Mouse (Mus musculus) thymus, postnatal 14 days (tissue): ENCODE measurements around the gene 2610528J11Rik.
"Not testable (repeated sequence)": the region's sequence is repeated elsewhere in the genome, so short reads cannot be mapped to it uniquely, and the experiment has no call there.

Experiments used
- DNase-seq: peaks from one replicate; pipeline ENCODE4 v3.0.0; 2021

Gene 2610528J11Rik

GRCm38 (mm10) chr4:118526408-118527334, at the start of gene 2610528J11Rik:
Gene 2610528J11Rik (plus strand): TSS chr4:118526999.
- DNase-seq: peak; percentile 26

DNA sequence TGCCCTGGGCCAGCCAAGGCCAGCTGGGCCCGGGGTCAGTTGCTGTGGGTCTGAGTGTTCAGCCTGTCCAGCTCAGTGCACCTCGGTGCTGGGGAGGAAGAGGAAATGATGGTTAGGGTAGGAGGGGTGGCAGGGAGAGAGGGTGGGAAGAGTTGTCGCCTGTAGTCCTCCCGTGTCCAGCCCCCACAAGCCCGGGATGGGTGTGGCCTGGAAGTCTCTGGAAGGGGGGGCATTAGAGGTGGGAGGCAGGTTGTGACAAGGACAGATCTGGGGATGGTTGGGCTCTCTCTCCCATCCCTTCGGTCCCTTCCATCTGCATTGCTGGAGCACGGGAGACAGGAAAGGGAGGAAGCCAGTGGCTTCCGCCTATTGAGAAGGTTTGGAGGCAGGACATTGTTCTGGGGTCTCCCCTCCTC, 37.1 kb upstream of the 2610528J11Rik start, which contains the start of gene Tie1:
Tie1 (minus strand) TSS at position 345 of the 416 bp plus-strand sequence.
- DNase-seq: no peak

GRCm38 (mm10) chr4:118490461-118490860, 36.3 kb upstream of the 2610528J11Rik start:
- DNase-seq: no peak

GRCm38 (mm10) chr4:118500171-118500724, 26.6 kb upstream of the 2610528J11Rik start:
- no peak for DNase-seq

DNA sequence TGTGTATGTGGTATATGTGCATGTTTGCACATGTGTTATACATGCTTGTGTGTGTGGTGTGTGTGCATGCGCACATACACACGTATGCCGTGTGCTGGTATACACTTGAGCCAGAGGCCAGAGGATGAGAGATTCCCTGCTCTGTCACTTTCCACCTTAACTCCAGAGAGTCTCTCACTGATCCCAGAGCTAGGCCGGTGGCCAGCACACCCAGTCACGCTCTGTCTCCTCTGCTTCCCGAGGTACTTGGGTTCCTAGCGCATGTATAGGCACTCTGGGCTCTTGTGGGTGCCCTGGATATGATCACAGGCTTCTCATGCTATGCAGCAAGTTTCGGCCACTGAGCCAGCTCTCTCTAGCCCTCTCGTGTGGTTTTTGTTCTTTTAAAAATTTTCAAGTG, 26.0 kb upstream of the 2610528J11Rik start:
- DNase-seq: no peak

GRCm38 (mm10) chr4:118505551-118505950, 21.2 kb upstream of the 2610528J11Rik start:
- DNase-seq: no peak

DNA sequence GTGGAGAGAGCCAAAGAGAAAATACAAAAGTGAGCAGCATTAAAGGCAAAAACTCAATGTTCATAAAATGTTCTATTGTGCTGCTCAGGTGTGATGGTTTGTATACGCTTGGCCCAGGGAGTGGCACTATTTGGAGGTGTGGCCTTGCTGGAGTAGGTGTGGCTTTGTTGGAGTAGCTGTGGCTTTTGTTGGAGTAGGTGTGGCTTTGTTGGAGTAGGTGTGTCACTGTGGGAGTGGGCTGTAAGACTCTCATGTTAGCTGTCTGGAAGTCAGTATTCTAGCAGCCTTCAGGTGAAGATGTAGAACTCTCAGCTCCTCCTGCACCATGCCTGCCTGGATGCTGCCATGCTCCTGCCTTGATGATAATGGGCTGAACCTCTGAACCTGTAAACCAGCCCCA, 19.6 kb upstream of the 2610528J11Rik start:
- DNase-seq: not testable (repeated sequence)

DNA sequence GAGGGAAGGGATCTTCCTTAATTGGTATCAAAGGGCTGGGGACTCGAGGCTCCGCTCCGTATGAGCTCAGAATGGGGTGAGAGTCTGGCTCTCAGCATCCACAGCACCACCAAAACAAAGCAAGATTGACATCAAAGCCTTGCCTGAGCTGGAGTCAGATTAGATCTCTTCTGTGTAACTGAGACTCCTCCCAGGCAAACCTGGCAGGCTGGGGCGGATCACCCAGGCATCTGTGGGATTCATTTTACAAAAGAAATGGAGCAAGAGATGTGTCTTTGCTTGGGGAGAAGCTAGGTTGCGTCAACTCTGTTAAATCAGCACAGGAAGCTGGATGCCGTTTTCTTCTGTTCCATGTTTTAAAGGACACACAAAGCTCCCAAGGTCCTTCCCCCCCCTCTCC, 17.7 kb upstream of the 2610528J11Rik start:
- DNase-seq: peak; percentile 14

DNA sequence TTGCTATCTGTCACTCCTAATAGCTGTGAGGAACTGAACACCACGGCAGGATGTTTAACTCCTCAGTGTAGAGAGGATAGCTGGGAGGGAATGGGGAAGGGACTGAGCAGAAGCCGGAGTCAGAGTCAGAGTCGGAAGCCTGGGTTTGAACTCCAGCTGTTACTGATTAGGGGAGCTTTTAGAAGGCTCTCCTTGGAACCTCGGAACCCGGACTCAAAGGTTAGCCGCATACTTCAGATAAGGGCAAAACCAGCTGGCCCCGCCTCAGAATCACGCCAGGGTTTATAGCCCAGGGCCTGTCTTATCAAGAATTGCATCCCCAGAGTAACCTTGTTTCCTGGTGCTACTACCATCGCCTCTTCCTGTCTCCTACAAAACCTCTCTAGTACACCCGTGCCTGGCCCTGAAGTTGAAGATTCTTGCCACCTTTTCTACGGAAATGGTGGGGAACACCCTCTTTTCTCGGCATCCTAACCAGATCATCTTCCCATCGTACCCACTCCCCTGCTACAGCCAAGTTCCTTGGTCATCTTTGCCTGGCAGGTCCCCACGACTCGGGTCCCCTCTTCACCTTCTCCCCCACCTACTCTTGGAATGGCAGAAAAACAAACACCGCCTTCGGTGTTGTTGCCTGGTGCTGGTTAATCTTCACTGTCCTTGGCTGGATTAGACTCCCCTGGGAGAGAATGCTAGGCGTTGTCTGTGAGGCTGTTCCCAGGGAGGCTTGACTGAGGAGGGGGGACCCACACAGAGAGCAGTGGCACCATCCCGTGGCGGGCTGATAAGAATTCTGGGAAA, 9.9 kb upstream of the 2610528J11Rik start:
- no peak for DNase-seq

- no peak for DNase-seq
Observed at GRCm38 (mm10) chr4:118517497-118518146, 9.2 kb upstream of the 2610528J11Rik start.

DNA sequence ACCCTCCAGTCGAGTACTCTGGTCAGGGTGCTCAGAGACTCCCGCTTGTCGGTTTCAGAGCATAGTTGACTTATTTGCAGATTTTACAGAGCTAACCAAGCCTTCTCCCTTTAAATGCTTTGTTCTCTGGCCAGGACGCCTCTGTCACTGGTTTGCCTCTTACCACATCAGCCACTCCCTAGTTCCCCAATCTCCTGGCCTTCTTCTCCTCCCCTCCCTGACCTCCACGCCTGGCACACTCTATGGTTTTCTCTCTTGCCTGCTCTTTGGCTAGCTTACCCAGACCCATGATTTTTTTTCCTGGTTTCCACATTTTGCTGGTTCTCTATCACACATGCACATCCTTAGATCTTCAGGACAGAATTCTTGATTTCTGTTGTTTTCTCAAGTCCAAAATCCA, 8.6 kb upstream of the 2610528J11Rik start:
- DNase-seq: no peak

DNA sequence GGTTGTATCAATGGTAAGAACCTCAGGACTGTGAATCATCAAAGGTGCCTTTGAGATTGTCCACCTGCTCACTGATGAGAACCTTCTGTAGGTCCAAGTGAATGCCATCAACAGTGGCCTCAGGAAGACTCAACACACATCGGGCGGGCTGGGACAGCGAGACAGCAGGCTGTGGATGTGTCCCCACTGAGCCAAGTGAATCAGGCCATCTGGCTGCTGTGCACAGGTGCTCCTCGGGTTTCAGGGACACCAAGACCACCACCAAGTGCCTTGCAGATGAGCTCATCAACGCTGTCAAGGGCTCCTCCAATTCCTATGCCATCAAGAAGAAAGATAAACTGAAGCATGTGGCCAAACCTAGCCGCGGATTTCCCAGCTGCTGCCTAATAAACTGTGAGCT, 4.6 kb upstream of the 2610528J11Rik start:
- no peak for DNase-seq

DNA sequence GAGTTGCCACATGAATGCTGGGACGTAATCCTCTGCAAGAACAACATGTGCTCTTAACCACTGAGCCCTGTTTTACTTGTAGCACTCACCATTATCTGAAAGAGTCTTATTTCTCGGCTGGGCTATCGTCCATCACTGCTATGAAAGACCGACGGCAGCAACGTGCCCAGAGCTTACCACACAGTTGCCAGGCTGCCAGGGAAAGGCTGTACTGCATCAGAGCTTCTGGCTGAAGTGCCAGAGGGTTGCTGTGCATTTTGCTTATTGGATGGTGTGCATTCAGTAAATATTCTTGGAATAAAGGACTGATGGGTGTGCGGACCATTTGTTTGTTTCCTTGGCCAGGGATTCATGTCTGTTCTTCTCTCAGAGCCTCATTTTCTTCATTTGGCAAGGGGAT, 2.8 kb upstream of the 2610528J11Rik start:
- no peak for DNase-seq

- no peak for DNase-seq
Observed at GRCm38 (mm10) chr4:118525779-118526178, 1.0 kb upstream of the 2610528J11Rik start.

- peak; percentile 20 for DNase-seq
Observed at GRCm38 (mm10) chr4:118527335-118527681, 509 bp downstream of the 2610528J11Rik start.

GRCm38 (mm10) chr4:118527720-118528119, 921 bp downstream of the 2610528J11Rik start:
- no peak for DNase-seq

DNA sequence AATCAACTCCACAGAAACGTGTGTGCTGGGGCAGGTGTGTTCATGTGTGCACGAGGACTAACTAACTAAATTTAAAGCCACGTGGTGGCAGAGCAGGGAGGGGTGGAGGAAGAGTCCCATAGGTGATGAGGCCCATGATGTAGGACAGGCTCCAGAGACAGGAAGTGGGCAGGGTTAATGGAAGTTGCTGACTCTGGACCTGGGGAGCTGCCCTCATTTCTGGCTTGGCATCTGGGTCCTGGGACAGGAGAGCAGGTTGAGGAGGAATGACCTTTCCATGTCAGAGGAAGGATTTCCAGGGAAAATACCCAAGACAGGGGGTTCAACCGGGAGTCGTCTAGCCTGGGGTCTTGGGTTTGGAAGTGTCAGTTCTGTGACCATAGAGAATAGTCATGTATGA, 5.9 kb downstream of the 2610528J11Rik start:
- DNase-seq: no peak

DNA sequence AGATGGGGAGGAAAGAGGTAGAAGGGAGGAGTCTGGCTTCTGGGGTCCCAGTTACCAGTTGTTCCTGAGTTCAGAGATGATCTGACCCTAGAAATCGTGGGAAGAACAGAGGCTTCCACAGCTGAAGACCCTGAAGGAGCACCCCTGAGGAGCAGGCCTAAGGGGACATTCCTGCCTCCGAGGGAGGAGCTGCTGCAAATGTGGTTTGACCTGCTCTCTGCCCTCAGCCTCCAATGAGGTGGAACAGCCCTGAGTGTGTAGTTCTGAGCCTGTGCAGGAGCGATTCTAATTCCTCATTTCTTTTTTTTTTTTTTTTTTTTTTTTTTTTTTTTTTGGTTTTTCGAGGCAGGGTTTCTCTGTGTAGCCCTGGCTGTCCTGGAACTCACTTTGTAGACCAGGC, 6.4 kb downstream of the 2610528J11Rik start:
- no peak for DNase-seq

- DNase-seq: no peak
Observed at GRCm38 (mm10) chr4:118533605-118534004, 6.8 kb downstream of the 2610528J11Rik start.

DNA sequence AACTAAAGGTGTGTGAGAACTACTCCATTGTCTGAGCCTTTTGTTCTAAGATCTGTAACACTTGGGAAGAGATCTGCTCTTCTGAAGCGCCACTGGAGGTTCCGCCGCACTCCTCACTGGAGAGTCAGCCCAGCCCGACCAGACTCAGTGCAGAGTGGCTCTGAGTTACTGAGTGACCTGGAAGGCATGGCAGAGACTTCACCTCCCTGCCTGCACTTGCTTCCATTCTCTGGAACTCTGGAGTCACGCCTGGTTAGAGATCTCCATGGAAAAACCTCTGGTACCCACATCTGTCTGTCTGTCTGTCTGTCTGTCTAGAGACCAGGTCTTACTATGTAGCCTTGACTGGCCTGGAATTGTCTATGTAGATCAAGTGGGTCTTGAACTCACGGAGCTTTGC, 8.8 kb downstream of the 2610528J11Rik start:
- no peak for DNase-seq

DNA sequence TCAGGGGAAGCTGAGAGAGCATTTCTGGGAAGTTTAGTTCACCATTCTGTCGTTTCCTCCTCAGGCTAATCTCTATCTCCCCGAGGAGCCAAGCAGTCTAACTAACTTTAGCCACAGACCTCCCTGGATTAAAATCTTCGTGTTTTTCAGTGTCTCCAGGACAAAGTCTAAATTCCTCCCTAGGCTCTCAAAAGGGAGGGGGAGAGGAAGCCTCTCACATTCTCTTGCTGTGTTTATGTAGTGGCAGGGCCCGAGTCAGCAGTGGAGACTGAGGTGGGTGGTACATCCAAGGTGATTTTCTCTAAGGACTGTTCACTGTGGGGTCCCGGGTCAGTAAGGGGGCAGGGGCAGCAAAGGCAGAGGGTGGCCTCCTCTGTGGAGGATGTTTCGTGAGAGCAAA, 11.0 kb downstream of the 2610528J11Rik start:
- no peak for DNase-seq

GRCm38 (mm10) chr4:118539904-118540303, 13.1 kb downstream of the 2610528J11Rik start:
- DNase-seq: no peak
